Mouse (Mus musculus) c-Kit-positive CD71-negative TER-119-negative erythroid progenitor cells, embryonic 14.5 days (primary cell): Measurements from ENCODE around the gene Trpm1.
"Not testable (repeated sequence)": the region's sequence is repeated elsewhere in the genome, so short reads cannot be mapped to it uniquely, and the experiment has no call there.

Experiments used
- DNase-seq: peaks from one replicate; pipeline ENCODE4 v3.0.0-alpha.2; 2013; ENCODE audit warnings: low read depth

Trpm1 gene

GRCm38 (mm10) chr7:64153535-64153934 lies at the start of gene Trpm1:
Gene Trpm1 (plus strand): TSS chr7:64153835.
- DNase-seq: no peak

- no peak for DNase-seq
Observed at GRCm38 (mm10) chr7:64122131-64122715, 31.4 kb upstream of the Trpm1 start.

- no peak for DNase-seq
Observed at GRCm38 (mm10) chr7:64123721-64124120, 29.9 kb upstream of the Trpm1 start.

GRCm38 (mm10) chr7:64125994-64126393 lies 27.6 kb upstream of the Trpm1 start:
- not testable (repeated sequence) for DNase-seq

- no peak for DNase-seq
Observed at GRCm38 (mm10) chr7:64139866-64140265, 13.8 kb upstream of the Trpm1 start.

- DNase-seq: peak; percentile 61
Observed at GRCm38 (mm10) chr7:64141301-64142032, 12.2 kb upstream of the Trpm1 start.

- no peak for DNase-seq
Observed at GRCm38 (mm10) chr7:64149337-64149736, 4.3 kb upstream of the Trpm1 start.

GRCm38 (mm10) chr7:64149747-64150146 lies 3.9 kb upstream of the Trpm1 start:
- DNase-seq: no peak

- DNase-seq: no peak
Observed at GRCm38 (mm10) chr7:64150436-64151080, 3.1 kb upstream of the Trpm1 start.

GRCm38 (mm10) chr7:64155226-64155625 lies 1.6 kb downstream of the Trpm1 start:
- DNase-seq: no peak

GRCm38 (mm10) chr7:64155687-64156086 lies 2.1 kb downstream of the Trpm1 start:
- DNase-seq: no peak

- DNase-seq: no peak
Observed at GRCm38 (mm10) chr7:64156271-64156911, 2.8 kb downstream of the Trpm1 start.

- DNase-seq: no peak
Observed at GRCm38 (mm10) chr7:64156918-64157690, 3.5 kb downstream of the Trpm1 start.

GRCm38 (mm10) chr7:64158281-64159055 lies 4.8 kb downstream of the Trpm1 start:
- DNase-seq: no peak

GRCm38 (mm10) chr7:64159056-64159542 lies 5.5 kb downstream of the Trpm1 start:
- DNase-seq: no peak

- no peak for DNase-seq
Observed at GRCm38 (mm10) chr7:64159612-64160591, 6.3 kb downstream of the Trpm1 start.

- no peak for DNase-seq
Observed at GRCm38 (mm10) chr7:64160737-64161470, 7.3 kb downstream of the Trpm1 start.

GRCm38 (mm10) chr7:64161990-64162389 lies 8.4 kb downstream of the Trpm1 start:
- DNase-seq: no peak

GRCm38 (mm10) chr7:64163086-64163485 lies 9.5 kb downstream of the Trpm1 start:
- no peak for DNase-seq
